Mouse (Mus musculus): ENCODE measurements around the gene Uevld. TPM values are rescaled to one million over a fixed set of nuclear protein-coding genes. Genes with fewer than 3 reads are reported as not detected.
"Not testable (repeated sequence)": the region's sequence is repeated elsewhere in the genome, so short reads cannot be mapped to it uniquely, and the experiment has no call there.

The Uevld gene
- polyA plus RNA-seq, 1 experiment from 2014 or later = 12.1 TPM

DNA sequence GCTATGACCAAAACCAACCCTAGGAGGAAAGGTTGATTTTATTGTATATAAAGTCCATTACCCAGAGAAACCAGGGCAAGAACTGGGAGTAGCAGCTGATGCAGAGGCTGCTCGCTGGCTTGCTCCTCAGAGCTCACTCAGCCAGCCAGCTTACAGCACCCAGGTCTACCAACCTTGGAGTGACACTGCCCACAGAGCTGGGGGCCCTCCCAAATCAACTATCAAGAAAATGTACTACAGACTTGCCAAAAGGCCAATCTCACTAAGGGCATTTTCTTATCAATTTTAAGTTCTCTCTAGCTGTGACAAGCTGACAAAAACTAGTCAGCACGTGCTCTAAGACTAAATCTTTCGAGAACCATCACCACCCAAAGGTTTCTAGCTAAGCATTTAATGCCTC, 37.2 kb upstream of the Uevld start:
- WGBS = 95% methylated on average over 3 of the region's 3 CpGs
- H3K36me3 ChIP-seq = peaks cover 73% of the 10 kb centered on the region

GRCm38 (mm10) chr7:46993079-46993478, 34.8 kb upstream of the Uevld start:
- Histone ChIP-seq H3K36me3 (peaks cover 62% of the 10 kb centered on the region), H3K9me3 (no peaks in the 10 kb centered on the region), H3K27ac (replicated peaks) (no peak overlapping the region), H3K4me2 (replicated peaks) (no peak overlapping the region), H3K9ac (replicated peaks) (no peak overlapping the region), H3K4me3 (no peak overlapping the region), H3K4me1 (no peaks in the 10 kb centered on the region), H3K27me3 (no peaks in the 10 kb centered on the region)
- ATAC-seq (ENCODE audit: low FRiP score, low read depth) = no peak
- WGBS = 92% methylated on average over 8 of the region's 8 CpGs

More for the DNA sequence above, 37.2 kb upstream of the Uevld start:
- Histone ChIP-seq H3K4me2 (replicated peaks) (no peak overlapping the region), H3K27ac (replicated peaks) (no peak overlapping the region), H3K4me1 (0 out of 2 replicates have a peak, but pooled peaks cover 2% of the 10 kb centered on the region), H3K9me3 (no peaks in the 10 kb centered on the region), H3K9ac (replicated peaks) (no peak overlapping the region), H3K4me3 (no peak overlapping the region), H3K27me3 (no peaks in the 10 kb centered on the region)
- ATAC-seq (ENCODE audit: low FRiP score, low read depth) = no peak

DNA sequence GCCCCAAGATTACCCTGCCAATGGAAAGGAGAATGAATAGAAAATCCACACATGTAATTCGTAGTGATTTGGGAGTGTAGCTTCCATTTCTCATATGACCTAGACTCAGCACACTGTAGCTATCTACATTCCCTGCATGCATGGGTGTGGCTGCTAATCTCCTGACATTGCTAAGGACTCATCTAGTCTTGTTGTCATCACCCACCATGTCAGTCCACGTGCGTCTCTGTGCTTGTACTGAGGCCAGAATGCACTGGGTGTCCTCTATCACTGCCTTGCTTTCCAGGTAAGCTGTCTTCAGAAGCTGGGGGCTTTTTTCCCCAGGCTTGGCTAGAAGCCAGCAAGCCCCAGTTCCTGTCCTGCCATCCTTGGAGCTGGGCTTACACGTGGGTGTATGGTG, 31.1 kb upstream of the Uevld start:
- not testable (repeated sequence) for H3K4me3 ChIP-seq; H3K4me2 ChIP-seq (replicated peaks); H3K9ac ChIP-seq (replicated peaks); ATAC-seq (ENCODE audit: low FRiP score, low read depth); H3K27me3 ChIP-seq; H3K27ac ChIP-seq (replicated peaks); H3K9me3 ChIP-seq; H3K4me1 ChIP-seq
- 84% methylated on average over 4 of the region's 4 CpGs for WGBS
- peaks cover 26% of the 10 kb centered on the region for H3K36me3 ChIP-seq

DNA sequence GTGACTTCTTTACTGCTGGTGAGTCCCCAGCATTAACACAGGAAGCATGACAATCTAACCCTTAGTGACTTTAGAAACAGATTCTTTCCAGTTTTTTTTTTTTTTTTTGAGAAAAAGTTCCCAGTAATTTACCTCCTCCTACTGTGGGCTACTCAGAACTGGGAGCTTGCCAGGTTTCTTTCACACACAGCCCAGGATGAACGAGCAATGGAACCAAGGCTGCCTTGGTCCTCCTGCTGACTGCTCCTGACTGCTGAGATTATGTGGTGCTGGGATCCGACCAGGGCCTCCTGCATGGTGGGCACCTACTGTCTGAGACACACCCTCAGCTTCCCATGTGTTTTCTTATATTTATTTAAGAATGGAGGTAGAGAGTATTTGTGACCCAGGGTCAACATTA, 28.7 kb upstream of the Uevld start:
- Histone ChIP-seq H3K4me3 (no peak overlapping the region), H3K9me3 (no peaks in the 10 kb centered on the region), H3K27me3 (no peaks in the 10 kb centered on the region), H3K9ac (replicated peaks) (no peak overlapping the region), H3K4me1 (no peaks in the 10 kb centered on the region), H3K4me2 (replicated peaks) (no peak overlapping the region), H3K27ac (replicated peaks) (no peak overlapping the region), H3K36me3 (peaks cover 9% of the 10 kb centered on the region)
- no peak for ATAC-seq (ENCODE audit: low FRiP score, low read depth)
- WGBS = 79% methylated on average over 2 of the region's 2 CpGs

DNA sequence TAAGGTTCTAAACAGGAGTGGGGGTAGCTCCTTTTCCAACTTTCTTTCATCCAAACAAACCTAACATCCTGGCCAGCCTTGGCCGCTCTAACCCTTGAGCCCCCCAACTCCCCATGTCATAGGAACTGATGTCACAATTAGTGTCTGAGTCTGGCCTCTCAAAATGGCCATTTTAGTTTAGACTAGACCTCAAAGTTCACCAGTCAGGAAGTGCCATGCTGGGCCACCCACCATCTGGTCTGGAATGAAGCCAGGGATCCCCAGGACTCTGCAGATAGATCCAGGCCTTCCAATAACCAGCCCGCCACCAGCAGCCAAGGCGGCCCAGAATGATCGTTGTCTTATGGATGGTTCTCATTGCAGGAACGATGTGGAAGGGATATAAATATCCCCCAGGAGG, 28.3 kb upstream of the Uevld start:
- Histone ChIP-seq H3K9me3 (no peaks in the 10 kb centered on the region), H3K4me3 (no peak overlapping the region), H3K4me1 (no peaks in the 10 kb centered on the region), H3K36me3 (peaks cover 5% of the 10 kb centered on the region; the same call in 1 of the 2 replicates), H3K4me2 (replicated peaks) (no peak overlapping the region), H3K27me3 (no peaks in the 10 kb centered on the region), H3K9ac (replicated peaks) (no peak overlapping the region), H3K27ac (replicated peaks) (no peak overlapping the region)
- 72% methylated on average over 5 of the region's 5 CpGs for WGBS
- ATAC-seq (ENCODE audit: low FRiP score, low read depth) = no peak

DNA sequence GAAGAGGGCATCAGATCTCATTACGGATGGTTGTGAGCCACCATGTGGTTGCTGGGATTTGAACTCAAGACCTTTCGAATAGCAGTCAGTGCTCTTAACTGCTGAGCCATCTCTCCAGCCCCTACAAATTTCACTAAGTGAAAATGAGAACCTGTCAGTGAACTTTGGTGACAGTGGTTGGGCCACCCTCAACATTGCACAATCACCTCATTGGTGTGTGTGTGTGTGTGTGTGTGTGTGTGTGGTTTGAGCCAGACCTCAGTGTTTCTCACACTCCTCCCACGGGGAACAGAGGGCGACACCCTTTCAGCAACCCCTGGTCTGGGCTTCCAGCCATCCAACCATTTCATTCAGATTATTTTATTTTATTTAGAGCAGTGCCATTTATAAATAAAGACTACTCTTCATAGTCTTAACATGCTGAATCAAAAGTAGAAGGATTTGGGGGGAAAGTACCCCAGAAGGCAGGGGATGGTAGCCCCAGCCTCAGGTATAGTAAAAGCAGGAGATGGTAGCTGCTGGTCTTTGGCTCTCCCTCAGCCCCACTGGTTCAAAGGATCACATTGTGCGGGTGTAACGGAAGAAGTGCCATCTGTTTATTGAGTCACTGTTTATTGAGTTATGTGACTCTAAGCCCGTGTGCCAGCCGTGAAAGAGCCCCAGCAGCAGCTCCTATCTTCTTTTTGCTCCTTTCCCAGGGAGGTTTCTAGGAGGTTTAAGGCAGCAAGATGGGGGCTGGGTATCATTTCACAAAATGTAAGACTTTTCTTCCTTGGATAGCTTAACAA, 27.6 kb upstream of the Uevld start:
- H3K27me3 ChIP-seq = no peaks in the 10 kb centered on the region
- no peak overlapping the region for H3K27ac ChIP-seq (replicated peaks)
- no peak overlapping the region for H3K9ac ChIP-seq (replicated peaks)
- H3K4me2 ChIP-seq (replicated peaks) = no peak overlapping the region
- no peaks in the 10 kb centered on the region for H3K9me3 ChIP-seq
- no peak for ATAC-seq (ENCODE audit: low FRiP score, low read depth)
- H3K4me3 ChIP-seq = no peak overlapping the region
- H3K36me3 ChIP-seq = no peaks in the 10 kb centered on the region
- 58% methylated on average over 8 of the region's 8 CpGs for WGBS
- H3K4me1 ChIP-seq = no peaks in the 10 kb centered on the region

DNA sequence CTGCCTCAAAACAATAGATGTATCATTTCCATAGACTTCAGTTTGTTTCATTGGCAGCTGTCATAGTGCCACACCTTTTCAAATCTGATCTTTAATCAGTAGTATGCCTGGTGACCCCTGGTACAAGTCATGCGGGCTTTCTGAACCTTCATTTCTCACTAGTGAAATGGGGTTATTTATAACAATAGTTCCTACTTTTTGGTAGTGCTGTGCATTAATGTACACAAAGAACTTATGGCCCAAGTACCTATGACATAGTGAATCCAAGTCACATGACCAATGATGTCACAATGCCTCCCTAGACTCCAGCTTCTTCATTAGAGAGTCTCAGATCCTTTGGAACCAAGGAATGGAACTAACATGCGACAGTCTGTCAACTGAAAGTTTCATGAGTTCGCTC, 25.0 kb upstream of the Uevld start, which contains the start of gene Gm9999:
Gene Gm9999 (plus strand): TSS at position 301 of the 400 bp plus-strand sequence.
- no peak within 1 kb of the TSS for H3K27ac ChIP-seq (replicated peaks)
- H3K4me1 ChIP-seq = no peaks in the 10 kb centered on the region
- no peaks in the 10 kb centered on the region for H3K27me3 ChIP-seq
- no peak for ATAC-seq (ENCODE audit: low FRiP score, low read depth)
- no peak within 1 kb of the TSS for H3K9ac ChIP-seq (replicated peaks)
- WGBS = 96% methylated on average over 3 of the region's 3 CpGs
- H3K4me2 ChIP-seq (replicated peaks) = no peak within 1 kb of the TSS
- H3K9me3 ChIP-seq = no peaks in the 10 kb centered on the region
- H3K36me3 ChIP-seq = no peaks in the 10 kb centered on the region
- no peak within 1 kb of the TSS for H3K4me3 ChIP-seq

- Histone ChIP-seq H3K4me2 (replicated peaks) (no peak overlapping the region), H3K4me3 (no peak overlapping the region), H3K36me3 (no peaks in the 10 kb centered on the region), H3K27me3 (no peaks in the 10 kb centered on the region), H3K9ac (replicated peaks) (no peak overlapping the region), H3K9me3 (no peaks in the 10 kb centered on the region), H3K27ac (replicated peaks) (no peak overlapping the region), H3K4me1 (no peaks in the 10 kb centered on the region)
- 93% methylated on average over 11 of the region's 11 CpGs for WGBS
- ATAC-seq (ENCODE audit: low FRiP score, low read depth) = no peak
Measured at GRCm38 (mm10) chr7:46975456-46975855, 17.1 kb upstream of the Uevld start.

- no peaks in the 10 kb centered on the region for H3K9me3 ChIP-seq
- no peak overlapping the region for H3K4me2 ChIP-seq (replicated peaks)
- H3K27ac ChIP-seq (replicated peaks) = no peak overlapping the region
- H3K27me3 ChIP-seq = no peaks in the 10 kb centered on the region
- ATAC-seq (ENCODE audit: low FRiP score, low read depth) = no peak
- no peaks in the 10 kb centered on the region for H3K4me1 ChIP-seq
- WGBS = 95% methylated on average over 4 of the region's 4 CpGs
- H3K9ac ChIP-seq (replicated peaks) = no peak overlapping the region
- no peak overlapping the region for H3K4me3 ChIP-seq
- no peaks in the 10 kb centered on the region for H3K36me3 ChIP-seq
Measured at GRCm38 (mm10) chr7:46974648-46975047, 16.3 kb upstream of the Uevld start.

DNA sequence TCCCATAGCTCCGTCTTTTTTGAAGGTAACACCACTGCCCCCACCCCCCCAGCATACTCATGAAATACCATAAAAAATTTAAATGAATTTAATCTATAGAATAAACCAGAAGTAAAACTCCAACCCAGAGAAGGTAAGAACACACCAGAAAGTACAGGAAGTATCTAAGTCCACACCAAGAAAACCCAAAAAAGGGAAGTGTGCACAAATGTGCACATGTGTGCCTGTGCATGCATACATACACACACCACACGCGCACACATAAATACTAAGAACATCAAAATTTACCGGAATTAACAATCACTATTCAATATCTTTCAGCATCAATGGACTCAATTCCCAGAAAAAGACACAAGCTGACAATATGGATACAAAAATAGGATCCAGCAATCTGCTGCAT, 11.6 kb upstream of the Uevld start:
- no peak for ATAC-seq (ENCODE audit: low FRiP score, low read depth)
- H3K4me1 ChIP-seq = no peaks in the 10 kb centered on the region
- H3K27me3 ChIP-seq = no peaks in the 10 kb centered on the region
- H3K4me3 ChIP-seq = no peak overlapping the region
- H3K9ac ChIP-seq (replicated peaks) = no peak overlapping the region
- no peaks in the 10 kb centered on the region for H3K9me3 ChIP-seq
- no peak overlapping the region for H3K4me2 ChIP-seq (replicated peaks)
- 89% methylated on average over 4 of the region's 4 CpGs for WGBS
- H3K36me3 ChIP-seq = no peaks in the 10 kb centered on the region
- H3K27ac ChIP-seq (replicated peaks) = no peak overlapping the region

DNA sequence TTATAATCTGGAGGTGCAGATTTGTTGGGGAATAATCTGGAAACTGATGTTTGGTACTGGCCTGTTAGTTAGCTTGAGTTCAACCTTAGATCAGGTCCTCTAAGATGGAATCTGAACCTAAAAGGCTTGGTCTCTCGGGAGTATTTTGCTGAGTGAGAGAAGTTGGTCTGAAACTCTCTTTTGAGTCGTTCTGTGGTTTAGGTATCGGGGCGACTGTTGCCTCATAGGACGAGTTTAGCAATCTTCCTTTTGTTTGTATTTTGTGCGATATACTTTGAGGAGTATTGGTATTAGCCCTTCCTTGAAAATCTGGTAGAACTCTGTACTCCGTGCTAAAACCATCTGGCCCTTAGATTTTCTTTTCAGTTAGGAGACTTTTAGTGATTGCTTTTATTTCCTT, 5.7 kb upstream of the Uevld start:
- WGBS = 89% methylated on average over 7 of the region's 7 CpGs
- no peak for ATAC-seq (ENCODE audit: low FRiP score, low read depth)
- H3K4me3 ChIP-seq = no peak overlapping the region
- no peaks in the 10 kb centered on the region for H3K9me3 ChIP-seq
- no peak overlapping the region for H3K4me2 ChIP-seq (replicated peaks)
- H3K27me3 ChIP-seq = peaks cover 13% of the 10 kb centered on the region
- H3K9ac ChIP-seq (replicated peaks) = no peak overlapping the region
- H3K4me1 ChIP-seq = 0 out of 2 replicates have a peak, but pooled peaks cover 8% of the 10 kb centered on the region
- H3K27ac ChIP-seq (replicated peaks) = no peak overlapping the region
- no peaks in the 10 kb centered on the region for H3K36me3 ChIP-seq

DNA sequence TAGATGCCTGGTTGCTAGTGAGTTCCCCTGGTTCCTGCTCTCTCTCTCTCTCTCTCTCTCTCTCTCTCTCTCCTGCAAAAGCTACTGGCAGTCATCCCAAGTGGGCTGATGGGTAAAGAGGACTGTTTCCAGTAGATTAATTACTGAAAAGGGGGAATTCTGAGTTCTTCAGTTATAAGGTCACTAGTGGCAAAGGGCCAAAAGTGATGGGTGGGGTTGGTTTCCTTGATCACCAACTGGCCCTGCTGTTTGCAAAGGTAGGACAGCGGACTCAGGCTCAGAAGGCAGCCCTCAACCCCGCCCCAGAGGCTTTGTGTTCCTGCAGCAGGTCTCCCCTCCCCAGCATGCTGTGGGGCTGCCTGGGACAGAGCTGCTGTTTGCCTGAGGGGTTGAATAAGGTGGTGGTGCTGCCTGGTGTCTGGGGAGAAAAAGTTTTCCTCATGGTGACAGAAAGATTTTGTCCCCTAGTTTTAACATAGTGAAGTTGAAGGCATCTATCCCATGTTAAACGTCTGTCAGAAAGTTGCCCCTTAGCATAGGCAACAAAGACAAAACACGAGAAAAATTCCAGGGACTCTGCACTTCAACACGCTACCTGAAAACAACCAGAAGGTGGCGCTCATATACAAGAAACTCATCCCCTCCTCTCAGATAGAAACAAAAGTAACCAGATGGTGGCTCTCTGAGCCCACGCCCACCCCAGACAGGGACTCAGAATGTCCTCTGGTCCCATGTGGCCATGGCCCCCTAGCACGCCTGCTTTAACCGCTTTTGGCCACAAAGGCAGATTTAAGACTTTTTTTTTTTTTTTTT, 4.7 kb upstream of the Uevld start:
- Histone ChIP-seq H3K27ac (replicated peaks) (no peak overlapping the region), H3K4me3 (no peak overlapping the region), H3K9me3 (no peaks in the 10 kb centered on the region), H3K27me3 (peaks cover 13% of the 10 kb centered on the region), H3K4me1 (peaks cover 8% of the 10 kb centered on the region; the same call in 1 of the 2 replicates), H3K36me3 (no peaks in the 10 kb centered on the region), H3K9ac (replicated peaks) (no peak overlapping the region), H3K4me2 (replicated peaks) (no peak overlapping the region)
- WGBS = 0% methylated on average over 9 of the region's 9 CpGs
- ATAC-seq (ENCODE audit: low FRiP score, low read depth) = peak; percentile 84

All from midbrain, embryonic 12.5 days (tissue).